Mouse (Mus musculus): ENCODE measurements around the gene Ffar1.

Ffar1 gene

DNA sequence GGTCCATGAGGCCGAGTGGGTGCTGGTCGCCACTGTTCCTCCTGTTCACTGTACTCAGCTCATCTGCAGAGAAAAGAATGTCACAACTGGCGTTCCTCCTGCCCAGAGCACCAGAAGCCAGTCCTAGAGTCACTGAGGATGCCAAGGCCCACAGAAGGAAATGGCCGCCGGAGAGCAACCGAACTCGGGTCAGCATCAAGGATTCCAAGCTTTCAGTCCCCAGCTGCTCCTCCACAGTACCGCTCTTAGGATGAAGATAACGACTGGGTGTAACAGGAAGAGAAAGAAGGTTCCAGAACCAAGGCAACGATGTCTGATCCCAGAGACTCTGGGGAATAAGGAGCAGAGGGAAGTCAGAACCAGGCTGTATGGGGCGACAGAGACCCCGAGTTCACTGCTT lies at the start of gene Ffar1:
Gene Ffar1 (minus strand): TSS at position 101 of the 400 bp plus-strand sequence.
- in situ Hi-C loops (cut with MseI, MboI): loop anchor here in 1 of 2 experiments (5.0 kb wide), 1 partner anchor 59 kb away; no protein-coding TSS in a partner anchor

GRCm38 (mm10) chr7:30909773-30910172 lies 48.4 kb upstream of the Ffar1 start:
- in situ Hi-C loops (cut with MseI, MboI): no loop called here

GRCm38 (mm10) chr7:30908992-30909431 lies 47.6 kb upstream of the Ffar1 start:
- in situ Hi-C loops (cut with MseI, MboI): no loop called here

DNA sequence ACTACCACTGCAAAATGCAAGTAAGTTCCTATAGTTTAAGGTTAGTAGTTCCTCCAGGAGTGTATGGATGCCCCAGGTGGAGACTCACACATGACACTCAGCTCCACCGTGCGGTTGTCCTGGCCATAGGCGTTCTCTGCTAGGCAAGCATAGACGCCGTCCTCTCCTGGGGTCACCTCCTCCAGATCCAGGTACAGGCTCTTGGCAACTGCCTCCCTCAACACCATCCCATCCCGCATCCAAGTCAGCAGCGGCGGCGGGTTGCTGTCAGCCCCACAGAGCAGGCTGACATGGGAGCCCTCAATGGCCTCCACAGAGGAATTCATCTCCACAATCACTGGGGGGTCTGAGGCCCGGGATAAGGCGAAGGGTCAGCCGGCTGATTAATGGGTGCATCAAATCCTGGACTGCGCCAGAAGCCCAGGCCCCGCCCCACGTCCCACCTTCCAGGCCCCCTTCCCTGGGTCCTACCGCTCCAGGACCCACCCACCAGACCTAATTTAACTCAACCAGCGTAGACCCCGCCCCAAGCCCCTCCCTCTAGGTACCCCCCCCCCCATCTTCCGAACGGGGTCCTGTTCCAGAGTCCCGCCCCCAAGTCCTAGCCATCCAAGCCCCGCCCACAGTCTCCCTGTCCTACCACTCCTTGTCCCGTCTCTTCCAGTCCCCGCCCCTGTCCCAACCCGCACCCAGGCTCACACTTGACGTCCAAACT lies 47.1 kb upstream of the Ffar1 start:
- in situ Hi-C loops (cut with MseI, MboI): no loop called here

DNA sequence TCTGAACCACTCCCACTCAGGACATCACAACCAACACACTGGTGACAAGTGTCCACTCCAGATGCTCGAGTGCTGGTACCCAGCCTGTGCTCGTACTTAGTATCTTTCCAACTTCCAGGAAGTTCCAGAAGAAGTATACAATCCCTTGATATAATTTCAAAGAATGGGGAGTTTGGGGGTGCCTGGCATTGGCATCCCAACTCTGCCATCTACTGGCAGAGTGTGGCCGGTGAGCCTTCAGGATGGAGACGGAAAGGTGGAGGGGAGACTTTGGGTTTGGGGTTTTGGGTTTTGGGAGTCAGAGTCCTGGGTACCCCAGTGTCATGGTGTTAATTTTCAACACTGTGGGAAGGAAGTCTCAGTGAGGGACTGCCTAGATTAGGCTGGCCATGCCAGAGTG lies 42.7 kb upstream of the Ffar1 start:
- in situ Hi-C loops (cut with MseI, MboI): no loop called here

GRCm38 (mm10) chr7:30895217-30895616 lies 33.9 kb upstream of the Ffar1 start:
- in situ Hi-C loops (cut with MseI, MboI): no loop called here

GRCm38 (mm10) chr7:30892515-30892914 lies 31.2 kb upstream of the Ffar1 start:
- in situ Hi-C loops (cut with MseI, MboI): no loop called here

- in situ Hi-C loops (cut with MseI, MboI): no loop called here
These were observed 30.4 kb upstream of the Ffar1 start for GRCm38 (mm10) chr7:30891746-30892145.

GRCm38 (mm10) chr7:30890681-30891080 lies 29.3 kb upstream of the Ffar1 start:
- in situ Hi-C loops (cut with MseI, MboI): no loop called here

- in situ Hi-C loops (cut with MseI, MboI): no loop called here
These were observed 27.4 kb upstream of the Ffar1 start for GRCm38 (mm10) chr7:30888786-30889185.

- in situ Hi-C loops (cut with MseI, MboI): no loop called here
These were observed 26.3 kb upstream of the Ffar1 start for GRCm38 (mm10) chr7:30887568-30888188.

GRCm38 (mm10) chr7:30886852-30887251 lies 25.5 kb upstream of the Ffar1 start:
- in situ Hi-C loops (cut with MseI, MboI): no loop called here

- in situ Hi-C loops (cut with MseI, MboI): no loop called here
These were observed 22.7 kb upstream of the Ffar1 start for GRCm38 (mm10) chr7:30884047-30884446.

DNA sequence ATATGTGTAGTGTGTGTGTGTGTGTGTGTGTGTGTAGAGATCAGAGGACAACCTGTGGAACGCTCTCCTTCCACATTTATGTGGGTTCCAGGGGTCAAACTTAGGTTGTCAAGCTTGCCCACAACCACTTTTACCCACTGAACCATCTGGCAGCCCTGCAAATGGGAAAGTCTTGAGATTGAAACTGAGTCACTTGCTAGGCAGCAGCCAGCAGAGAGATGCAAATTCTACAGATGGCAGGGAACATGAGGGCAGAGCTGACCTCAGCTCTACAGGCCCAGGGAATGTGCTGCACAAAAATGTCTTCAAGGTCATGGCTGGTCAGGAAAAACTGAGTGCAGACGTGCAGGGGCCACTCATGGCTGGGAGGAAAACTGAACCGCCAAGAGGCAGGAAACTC lies 20.0 kb upstream of the Ffar1 start:
- in situ Hi-C loops (cut with MseI, MboI): no loop called here

- in situ Hi-C loops (cut with MseI, MboI): no loop called here
These were observed 18.8 kb upstream of the Ffar1 start, which contains the start of gene Cd22 for GRCm38 (mm10) chr7:30880176-30880575. Cd22 (minus strand) TSS chr7:30880342.

DNA sequence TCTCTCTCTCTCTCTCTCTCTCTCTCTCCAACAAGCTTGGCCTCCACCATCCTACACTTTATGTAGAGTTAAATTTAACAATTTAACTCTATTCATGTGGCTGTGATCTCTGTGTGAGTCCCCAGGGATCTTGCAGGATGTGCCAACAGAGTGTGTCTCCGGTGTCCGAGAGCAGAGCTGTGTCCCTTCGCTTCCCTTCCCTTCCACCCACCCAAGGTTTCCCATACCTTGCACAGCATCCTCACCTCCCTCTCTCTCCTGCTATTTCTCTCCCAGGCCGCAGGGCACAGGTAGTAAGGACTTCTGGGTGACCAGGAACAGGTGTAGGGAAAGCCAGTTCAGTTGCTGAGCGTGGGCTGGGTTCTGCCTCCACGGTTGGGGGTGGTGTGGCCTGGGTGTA lies 17.6 kb upstream of the Ffar1 start:
- in situ Hi-C loops (cut with MseI, MboI): no loop called here

- in situ Hi-C loops (cut with MseI, MboI): no loop called here
These were observed 11.7 kb upstream of the Ffar1 start for GRCm38 (mm10) chr7:30873083-30873482.

DNA sequence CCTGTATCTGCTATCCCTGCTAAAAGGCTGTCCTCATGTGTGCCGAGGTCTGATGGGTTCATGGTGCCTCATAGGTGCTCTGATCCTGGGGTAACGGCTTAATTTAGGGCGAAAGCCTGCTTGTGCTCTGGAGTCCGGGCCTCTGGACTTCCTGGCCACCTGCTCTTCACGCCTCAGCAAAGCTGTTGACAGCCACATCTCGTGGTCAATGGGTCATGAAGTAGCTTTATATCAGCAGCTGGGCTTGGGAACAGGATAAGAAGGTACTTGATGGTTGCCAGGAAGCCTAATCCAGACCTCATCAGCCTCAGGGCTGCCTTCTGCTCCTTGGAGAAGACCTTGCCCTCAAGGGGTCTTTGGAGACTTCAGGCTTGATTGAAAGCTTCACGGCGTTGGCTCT lies 2.0 kb upstream of the Ffar1 start:
- in situ Hi-C loops (cut with MseI, MboI): loop anchor here in 1 of 2 experiments (5.0 kb wide), 1 partner anchor 61 kb away; no protein-coding TSS in a partner anchor

DNA sequence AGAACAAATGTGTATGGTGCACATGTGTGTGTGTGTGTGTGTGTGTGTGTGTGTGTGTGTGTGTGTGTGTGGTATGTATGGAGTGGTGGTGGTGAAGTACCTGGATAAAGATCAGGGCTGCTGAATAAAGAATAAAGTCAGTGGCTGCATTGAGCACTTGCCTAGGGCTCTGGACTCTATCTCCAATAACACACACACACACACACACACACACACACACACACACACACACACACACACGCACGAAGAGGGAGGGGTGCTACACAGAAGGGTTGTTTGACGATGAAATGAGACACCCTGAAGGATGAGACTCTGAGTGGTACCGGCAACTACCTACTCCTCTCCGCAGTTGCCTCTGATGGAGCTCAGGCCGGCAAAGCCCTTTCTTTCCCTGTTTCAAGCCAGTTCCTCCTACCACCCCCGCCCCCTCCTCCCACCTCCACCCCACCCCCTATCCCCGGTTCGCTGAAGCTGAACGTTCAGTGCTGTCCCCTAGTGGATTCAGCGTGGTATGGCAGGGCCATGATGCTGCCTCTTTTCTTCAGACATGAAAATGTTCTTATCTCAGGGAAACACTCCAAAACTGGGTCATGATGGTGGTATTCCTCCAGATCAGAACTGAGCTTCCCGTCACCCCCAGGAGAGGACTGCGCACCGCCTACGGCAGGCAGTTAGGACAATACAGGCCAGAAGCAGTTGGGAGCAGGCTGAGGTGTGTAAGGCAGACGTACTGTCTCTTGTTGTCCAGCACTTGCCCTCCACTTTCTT lies 1.5 kb downstream of the Ffar1 start:
- in situ Hi-C loops (cut with MseI, MboI): loop anchor here (5.0 kb wide), 2 partner anchors 48 to 58 kb away; no protein-coding TSS in a partner anchor

- in situ Hi-C loops (cut with MseI, MboI): loop anchor here in 1 of 2 experiments (5.0 kb wide), 1 partner anchor 47 kb away; no protein-coding TSS in a partner anchor
These were observed 2.1 kb downstream of the Ffar1 start for GRCm38 (mm10) chr7:30859290-30859634.

DNA sequence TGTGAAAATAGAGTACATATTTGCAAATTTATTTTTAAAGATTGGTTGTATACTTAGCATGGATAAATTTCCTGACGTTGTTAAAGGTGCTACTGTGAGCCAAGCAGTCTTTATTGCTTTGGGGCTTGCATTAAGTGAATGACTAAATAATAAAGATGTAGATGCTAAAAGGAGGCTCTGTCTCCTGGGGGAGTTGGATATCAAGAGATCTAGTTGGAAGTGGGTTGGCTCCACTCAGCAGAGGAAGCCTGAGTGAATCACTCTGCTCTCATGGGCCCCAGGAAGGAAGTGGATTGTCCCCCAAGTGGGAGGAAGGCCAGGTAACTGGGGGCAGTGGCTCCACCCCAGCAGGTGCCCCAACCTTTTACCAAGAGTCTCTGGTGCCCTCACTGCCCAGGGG lies 3.6 kb downstream of the Ffar1 start:
- in situ Hi-C loops (cut with MseI, MboI): loop anchor here in 1 of 2 experiments (5.0 kb wide), 1 partner anchor 45 kb away; no protein-coding TSS in a partner anchor

GRCm38 (mm10) chr7:30856078-30856477 lies 5.3 kb downstream of the Ffar1 start, which contains the start of gene Ffar3:
Ffar3 (minus strand) TSS chr7:30856178.
- in situ Hi-C loops (cut with MseI, MboI): loop anchor here in 1 of 2 experiments (5.0 kb wide), 1 partner anchor 44 kb away; no protein-coding TSS in a partner anchor

Measured in mouse trophoblast stem cell (cell line).